Mouse (Mus musculus) B cell, adult 67 days (primary cell): ENCODE data around the gene Pram1. TPM values are rescaled to one million over a fixed set of nuclear protein-coding genes. Genes with fewer than 3 reads are reported as not detected.

Source experiments
- total RNA-seq, 2 experiments: library from RNA; stranded (reverse); gene quantifications; 4 replicates each; pipeline ENCODE4 v1.2.4; 2023

The Pram1 gene
- 1 to 10 TPM; 1.1 to 4.8 TPM for total RNA-seq

DNA sequence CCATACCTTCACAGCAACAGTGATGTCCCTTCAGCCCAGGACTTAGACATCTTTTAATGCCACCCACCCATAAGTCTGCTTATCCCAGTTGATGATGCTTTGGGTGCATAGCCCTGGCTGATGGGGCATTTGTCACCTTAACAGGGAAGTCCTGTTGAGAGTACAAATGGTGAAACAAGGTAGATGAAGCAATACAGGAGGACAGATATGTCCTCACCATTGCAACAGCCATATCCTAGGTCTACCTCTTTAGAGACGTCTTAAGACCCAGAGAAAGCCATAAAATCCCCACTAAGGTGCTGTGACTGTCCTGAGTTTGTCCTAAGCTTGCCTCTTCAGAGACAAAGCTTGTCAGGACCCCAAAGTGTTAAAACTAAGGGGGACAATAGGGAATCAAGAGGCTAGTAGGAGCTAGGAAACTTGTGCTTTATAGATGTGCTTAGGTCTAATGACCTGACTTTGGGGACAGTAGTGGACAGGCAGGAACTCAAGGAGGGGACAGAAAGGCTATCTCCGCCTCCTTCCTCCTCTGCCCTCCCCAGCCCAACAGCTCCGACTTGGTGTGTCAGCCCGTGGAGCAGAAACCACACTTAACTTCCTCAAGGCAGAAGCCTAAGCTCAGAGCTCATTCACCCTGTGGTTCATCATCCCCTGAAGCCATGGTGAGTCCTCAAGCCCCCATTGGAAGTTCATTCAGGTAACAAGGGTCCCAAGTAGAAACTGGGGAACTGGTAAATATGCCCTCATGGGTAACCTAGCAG, at the start of gene Pram1:
Gene Pram1, plus strand, starts transcription at position 541 of the 761 bp plus-strand sequence.

DNA sequence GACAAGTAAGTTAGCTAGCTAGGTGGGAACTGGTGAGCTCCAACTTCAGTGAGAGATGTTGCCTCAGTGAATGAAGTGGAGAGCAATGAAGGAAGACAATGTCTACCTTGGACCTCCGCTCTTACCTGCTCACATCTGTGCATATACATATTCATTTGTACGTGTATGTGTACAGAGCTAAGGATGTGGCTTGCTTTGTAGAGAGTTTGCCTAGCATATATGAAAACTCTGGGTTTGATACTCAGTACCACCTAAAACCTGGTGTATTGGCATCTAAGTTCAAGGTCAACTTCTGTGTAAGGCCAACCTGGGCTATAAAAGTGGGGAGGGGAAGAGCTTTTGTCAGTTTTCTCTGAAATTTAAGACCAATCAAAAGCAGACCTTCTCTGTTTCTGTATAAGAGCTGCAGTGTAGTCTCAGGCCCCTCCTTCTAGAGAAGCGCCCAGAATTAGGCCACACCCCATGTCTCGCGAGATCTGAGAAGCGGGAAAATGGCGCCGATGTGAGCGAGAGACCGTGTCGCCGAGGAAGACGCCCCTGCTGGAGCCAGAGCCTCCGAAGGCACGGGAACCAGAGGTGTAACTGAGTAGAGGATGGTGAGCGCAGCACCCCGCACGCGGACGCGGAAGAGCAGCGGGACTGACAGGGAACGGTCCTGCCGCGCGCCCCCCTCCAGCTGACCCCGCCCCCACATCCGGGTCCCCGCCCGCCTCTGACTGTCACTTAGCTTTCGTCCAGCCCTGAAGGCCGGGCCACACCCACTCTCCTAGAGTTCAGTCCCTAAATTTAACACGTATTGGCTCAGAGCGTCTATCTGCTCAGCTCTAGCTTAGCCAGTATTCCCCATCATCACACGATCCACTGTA, 9.0 kb upstream of the Pram1 start, which contains the start of gene Zfp414:
Gene Zfp414, plus strand, starts transcription at position 470 of the 866 bp plus-strand sequence.

DNA sequence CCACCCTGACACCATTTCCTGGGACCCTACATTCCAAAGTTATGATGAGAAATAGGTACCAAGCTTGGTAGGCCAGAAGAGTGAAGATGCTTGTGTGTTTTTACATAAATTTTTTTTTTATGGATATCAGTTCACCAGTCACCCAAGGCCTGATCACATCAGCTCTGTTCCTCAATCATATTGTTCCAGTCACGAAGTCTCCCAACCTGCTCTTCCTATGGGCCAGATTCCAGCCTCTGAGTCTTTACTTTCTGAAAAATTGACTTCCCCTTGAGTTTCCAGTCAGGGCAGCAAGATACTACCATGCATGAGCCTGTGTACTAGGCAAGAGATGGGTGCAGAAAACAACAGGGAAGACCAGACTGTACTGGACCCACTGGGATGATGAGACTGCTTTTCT, 48.9 kb downstream of the Pram1 start, which contains the start of gene Hnrnpm:
Gene Hnrnpm, minus strand, starts transcription at position 101 of the 400 bp plus-strand sequence.

Other genes with a start within 250 kb of the Pram1 start
- gene Zfp101, start 243.4 kb upstream of the Pram1 start, total RNA-seq: 10 to 100 TPM in 1 of 2 experiments, 1 to 10 TPM in 1; 7.2 to 10.6 TPM
- gene Actl9, start 205.2 kb upstream of the Pram1 start, total RNA-seq: not detected
- gene Adamts10, start 113.9 kb upstream of the Pram1 start, total RNA-seq: 10 to 100 TPM; 84.2 to 91.8 TPM
- 10 to 100 TPM; 16.7 to 23.1 TPM for gene Myo1f, start 82.3 kb upstream of the Pram1 start, total RNA-seq
- 10 to 100 TPM; 36.3 to 61.0 TPM for gene Zfp414, start 9.0 kb upstream of the Pram1 start, total RNA-seq
- 100 to 1,000 TPM; 357 to 366 TPM for gene Hnrnpm, start 48.8 kb downstream of the Pram1 start, total RNA-seq
- gene March2, start 80.6 kb downstream of the Pram1 start, total RNA-seq: 10 to 100 TPM; 46.9 to 54.2 TPM
- 100 to 1,000 TPM; 199 to 206 TPM for gene Rab11b, start 122.5 kb downstream of the Pram1 start, total RNA-seq
- under 1 TPM in 1 of 2 experiments, not detected in 1; 0.15 TPM for gene Angptl4, start 143.8 kb downstream of the Pram1 start, total RNA-seq
- gene Kank3, start 172.5 kb downstream of the Pram1 start, total RNA-seq: 1 to 10 TPM in 1 of 2 experiments, under 1 TPM in 1; 0.74 to 3.9 TPM
- gene Rps28, start 186.5 kb downstream of the Pram1 start, total RNA-seq: 1,000 to 10,000 TPM; 3,497 to 3,557 TPM
- gene Ndufa7, start 186.5 kb downstream of the Pram1 start, total RNA-seq: 100 to 1,000 TPM; 143 to 152 TPM
- gene Cd320, start 205.0 kb downstream of the Pram1 start, total RNA-seq: 1 to 10 TPM; 4.5 to 7.4 TPM
- not detected for gene Gm7029, start 235.8 kb downstream of the Pram1 start, total RNA-seq